Mouse (Mus musculus) olfactory bulb, adult 2 months (tissue): ENCODE measurements around the gene Fxr2.

ENCODE experiments used
- CTCF ChIP-seq: fragments of 200-500 bp; IDR thresholded peaks from 2 replicates; pipeline ENCODE4 v1.5.1; 2012; ENCODE audit warnings: low read depth, mild to moderate bottlenecking, low read length, moderate library complexity; ENCODE audit not compliant: insufficient read depth
- POLR2A ChIP-seq: fragments of 200-500 bp; IDR thresholded peaks from 2 replicates; pipeline ENCODE4 v1.6.1; 2012; ENCODE audit warnings: mild to moderate bottlenecking, low read depth, low read length, moderate library complexity; ENCODE audit not compliant: insufficient read depth

- TF ChIP-seq CTCF (no peak), POLR2A (no peak)
These were observed 20.6 kb downstream of the Fxr2 start for GRCm38 (mm10) chr11:69653399-69653798.
